Mouse (Mus musculus) embryonic facial prominence, embryonic 14.5 days (tissue): ENCODE measurements around the gene Snx14. TPM values are rescaled to one million over a fixed set of nuclear protein-coding genes. Genes with fewer than 3 reads are reported as not detected.
A peak's percentile ranks its signal among the peaks of the same experiment; 100 is the strongest.

ENCODE experiments used
- ATAC-seq: fragments of 200-750 bp; cut with Nextera tagmentation; 2 replicates; pipeline ENCODE4 v1.8.0; 2017; ENCODE audit warnings: low read depth, moderate number of reproducible peaks, moderate TSS enrichment
- DNase-seq: peaks from one replicate; pipeline ENCODE4 v3.0.0-alpha.2; 2015; ENCODE audit warnings: low spot score
- H3K27ac ChIP-seq: fragments of 300-500 bp; sonication (generic); replicated peaks from 2 replicates; pipeline ENCODE4 v1.5.1; 2014; ENCODE audit warnings: low read depth, mild to moderate bottlenecking, low read length, moderate library complexity
- H3K27me3 ChIP-seq: fragments of 300-500 bp; sonication (generic); replicated peaks from 2 replicates; pipeline ENCODE4 v1.6.1; 2014; ENCODE audit warnings: low read length; ENCODE audit not compliant: control insufficient read depth, insufficient read depth
- H3K36me3 ChIP-seq: fragments of 300-500 bp; sonication (generic); 2 replicates; pipeline ENCODE4 v1.6.1; 2014; ENCODE audit warnings: low read length, mixed read lengths; ENCODE audit not compliant: control insufficient read depth, insufficient read depth
- H3K4me1 ChIP-seq: fragments of 300-500 bp; sonication (generic); 2 replicates; pipeline ENCODE4 v1.6.1; 2014; ENCODE audit warnings: antibody characterized with exemption, low read length; ENCODE audit not compliant: control insufficient read depth, insufficient read depth
- H3K4me2 ChIP-seq: fragments of 300-500 bp; sonication (generic); 2 replicates; pipeline ENCODE4 v1.6.1; 2014; ENCODE audit warnings: low read depth, mild to moderate bottlenecking, low read length, moderate library complexity, mixed read lengths
- H3K4me3 ChIP-seq: fragments of 300-500 bp; sonication (generic); 2 replicates; pipeline ENCODE4 v1.5.1; 2014; ENCODE audit warnings: low read depth, mild to moderate bottlenecking, low read length
- H3K9ac ChIP-seq: fragments of 300-500 bp; sonication (generic); 2 replicates; pipeline ENCODE4 v1.6.1; 2014; ENCODE audit warnings: low read depth, mild to moderate bottlenecking, low read length, moderate library complexity, mixed read lengths
- H3K9me3 ChIP-seq: fragments of 300-500 bp; sonication (generic); 2 replicates; pipeline ENCODE4 v1.6.1; 2016; ENCODE audit warnings: low read length; ENCODE audit not compliant: control insufficient read depth
- WGBS: fragments of 180-500 bp; shearing (Covaris S2); extraction: QIAGEN DNeasy Blood & Tissue Kit; methylation state at CpG from one replicate; pipeline ENCODE4 v1.1.7; 2014; 5-methylcytosine and 5-hydroxymethylcytosine counted together
- polyA plus RNA-seq: library from polyadenylated mRNA; unstranded; fragments of >200 nt; fragmentation: Nextera tagmentation; extraction: Ambion mirVana; gene quantifications from 2 replicates; pipeline ENCODE4 v1.2.1, GENCODE M21; 2014

The Snx14 gene
- polyA plus RNA-seq, 1 experiment from 2014 or later, result 25.1 TPM

- no peak overlapping the region for H3K4me3 ChIP-seq
- H3K9ac ChIP-seq, result no peak overlapping the region
- DNase-seq (no peak), ATAC-seq (no peak)
- 0 out of 2 replicates have a peak, but pooled peaks cover 3% of the 10 kb centered on the region for H3K4me1 ChIP-seq
- WGBS, result 62% methylated on average over 3 of the region's 3 CpGs
- H3K27me3 ChIP-seq, result peaks cover 13% of the 10 kb centered on the region
- no peaks in the 10 kb centered on the region for H3K9me3 ChIP-seq
- H3K36me3 ChIP-seq, result no peaks in the 10 kb centered on the region
- H3K4me2 ChIP-seq, result peak overlapping the region; percentile 8; the same call in 1 of the 2 replicates
- H3K27ac ChIP-seq, result no peak overlapping the region
Measured at GRCm38 (mm10) chr9:88330316-88330715, 108.4 kb downstream of the Snx14 start.

GRCm38 (mm10) chr9:88329166-88329748, 109.5 kb downstream of the Snx14 start:
- Histone ChIP-seq H3K4me1 (0 out of 2 replicates have a peak, but pooled peaks cover 3% of the 10 kb centered on the region), H3K4me3 (peak overlapping the region; percentile 8; the same call in 1 of the 2 replicates), H3K9me3 (no peaks in the 10 kb centered on the region), H3K9ac (no peak overlapping the region), H3K4me2 (peak overlapping the region; percentile 93), H3K36me3 (no peaks in the 10 kb centered on the region), H3K27me3 (peaks cover 13% of the 10 kb centered on the region), H3K27ac (no peak overlapping the region)
- ATAC-seq, result no peak
- WGBS, result 33% methylated on average over 10 of the region's 10 CpGs
- no peak for DNase-seq

- no peak overlapping the region for H3K9ac ChIP-seq
- peaks cover 13% of the 10 kb centered on the region for H3K27me3 ChIP-seq
- no peak overlapping the region for H3K27ac ChIP-seq
- WGBS, result 24% methylated on average over 5 of the region's 5 CpGs
- 0 out of 2 replicates have a peak, but pooled peaks cover 3% of the 10 kb centered on the region for H3K4me1 ChIP-seq
- no peak for DNase-seq
- ATAC-seq, result no peak
- peak overlapping the region; percentile 55; the same call in 1 of the 2 replicates for H3K4me3 ChIP-seq
- H3K9me3 ChIP-seq, result no peaks in the 10 kb centered on the region
- H3K36me3 ChIP-seq, result no peaks in the 10 kb centered on the region
- peak overlapping the region; percentile 93 for H3K4me2 ChIP-seq
Measured at GRCm38 (mm10) chr9:88328666-88329065, 110.1 kb downstream of the Snx14 start.

- H3K4me3 ChIP-seq, result peak within 1 kb of the TSS; percentile 55
- peak within 1 kb of the TSS; percentile 93 for H3K4me2 ChIP-seq
- H3K36me3 ChIP-seq, result no peaks in the 10 kb centered on the region
- H3K27ac ChIP-seq, result no peak within 1 kb of the TSS
- under 1% methylated on average over 49 of the region's 66 CpGs for WGBS
- H3K27me3 ChIP-seq, result peaks cover 13% of the 10 kb centered on the region
- H3K9me3 ChIP-seq, result no peaks in the 10 kb centered on the region
- 0 out of 2 replicates have a peak, but pooled peaks cover 3% of the 10 kb centered on the region for H3K4me1 ChIP-seq
- H3K9ac ChIP-seq, result peak within 1 kb of the TSS; percentile 65
- peak; percentile 81 for DNase-seq
- peak; percentile 93 for ATAC-seq
Measured at GRCm38 (mm10) chr9:88326930-88327901, 111.5 kb downstream of the Snx14 start, which contains the start of gene Nt5e. Gene Nt5e (plus strand): TSS chr9:88327197.

Other genes with a start within 250 kb of the Snx14 start
- gene Nt5e, start 111.8 kb downstream of the Snx14 start, polyA plus RNA-seq, result 21.4 and 21.6 TPM in 2 replicates
- 0.58 and 1.2 TPM in 2 replicates for gene Gm20537, start 17.7 kb upstream of the Snx14 start, polyA plus RNA-seq
- gene Syncrip, start 43.6 kb upstream of the Snx14 start, polyA plus RNA-seq, result 118 and 123 TPM in 2 replicates
- gene Zfp949, start 109.1 kb upstream of the Snx14 start, polyA plus RNA-seq, result 9.0 and 10.5 TPM in 2 replicates
- gene Trim43a, start 141.9 kb upstream of the Snx14 start, polyA plus RNA-seq, result not detected in 2 replicates